Mouse (Mus musculus): ENCODE results near the gene Pbrm1.

DNA sequence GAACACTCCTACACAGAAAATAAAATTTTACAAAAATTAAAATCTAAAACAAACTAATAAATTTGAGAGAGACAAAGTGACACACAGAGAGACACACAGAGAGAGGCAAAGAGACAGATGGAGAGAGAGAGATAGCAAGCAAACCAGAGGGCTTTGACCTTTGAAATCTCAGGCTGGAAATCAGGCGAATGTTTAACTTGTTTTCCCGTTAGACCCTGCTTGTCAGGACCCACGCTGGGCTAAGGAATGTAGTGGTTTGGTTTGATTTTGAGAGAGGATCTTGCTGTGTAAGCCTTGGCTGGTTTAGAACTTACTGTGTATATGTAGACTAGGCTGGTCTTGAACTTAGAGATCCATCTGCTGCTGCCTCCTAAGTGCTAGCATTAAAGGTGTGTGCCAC lies 42.7 kb upstream of the Pbrm1 start:
- TF ChIP-seq E2F4 (IDR thresholded peaks at IDR 0.05; ENCODE audit: borderline replicate concordance, low read depth, low read length) (no peak), POLR2A (IDR thresholded peaks at IDR 0.05; ENCODE audit: control insufficient read depth in 1 of 2, insufficient read depth in 1 of 2, low read depth in 1 of 2, low read length in 2 of 2, poor library complexity in 1 of 2) (no peak), MAFK (IDR thresholded peaks at IDR 0.05; ENCODE audit: borderline replicate concordance, low read depth, low read length) (no peak), CHD1 (IDR thresholded peaks at IDR 0.05; ENCODE audit: low read depth, low read length) (no peak), USF1 (IDR thresholded peaks at IDR 0.05; ENCODE audit: low read depth, low read length) (no peak)

Measured in MEL (cell line).